Mouse (Mus musculus) intestine, embryonic 15.5 days (tissue): Measurements from ENCODE around the gene Asic5. TPM values are rescaled to one million over a fixed set of nuclear protein-coding genes. Genes with fewer than 3 reads are reported as not detected.
A peak's percentile ranks its signal among the peaks of the same experiment; 100 is the strongest.

Experiments
- ATAC-seq: fragments of 200-750 bp; cut with Nextera tagmentation; 2 replicates; pipeline ENCODE4 v1.8.0; 2017; ENCODE audit warnings: moderate TSS enrichment, moderate library complexity
- H3K27ac ChIP-seq: fragments of 300-500 bp; sonication (generic); 2 replicates; pipeline ENCODE4 v1.5.1; 2015; ENCODE audit warnings: mild to moderate bottlenecking, inconsistent platforms
- H3K27me3 ChIP-seq: fragments of 300-500 bp; sonication (generic); replicated peaks from 2 replicates; pipeline ENCODE4 v1.6.1; 2015; ENCODE audit warnings: inconsistent platforms
- H3K36me3 ChIP-seq: fragments of 300-500 bp; sonication (generic); 2 replicates; pipeline ENCODE4 v1.6.1; 2015; ENCODE audit warnings: inconsistent platforms
- H3K4me1 ChIP-seq: fragments of 300-500 bp; sonication (generic); replicated peaks from 2 replicates; pipeline ENCODE4 v1.6.1; 2015; ENCODE audit warnings: inconsistent platforms
- H3K4me2 ChIP-seq: fragments of 300-500 bp; sonication (generic); replicated peaks from 2 replicates; pipeline ENCODE4 v1.6.1; 2015; ENCODE audit warnings: mild to moderate bottlenecking, inconsistent platforms
- H3K4me3 ChIP-seq: fragments of 300-500 bp; sonication (generic); replicated peaks from 2 replicates; pipeline ENCODE4 v1.5.1; 2015; ENCODE audit warnings: inconsistent platforms
- H3K9ac ChIP-seq: fragments of 300-500 bp; sonication (generic); 2 replicates; pipeline ENCODE4 v1.6.1; 2015; ENCODE audit warnings: inconsistent platforms
- H3K9me3 ChIP-seq: fragments of 300-500 bp; sonication (generic); 2 replicates; pipeline ENCODE4 v1.6.1; 2016; ENCODE audit warnings: inconsistent platforms
- WGBS: fragments of 180-500 bp; shearing (Covaris S2); methylation state at CpG from one replicate; pipeline ENCODE4 v1.1.7; 2015; 5-methylcytosine and 5-hydroxymethylcytosine counted together
- polyA plus RNA-seq: library from polyadenylated mRNA; unstranded; fragments of >200 nt; fragmentation: Nextera tagmentation; extraction: Ambion mirVana; gene quantifications from 2 replicates; pipeline ENCODE4 v1.2.1, GENCODE M21; 2015

Gene Asic5
- polyA plus RNA-seq, 1 experiment from 2014 or later, result 0.25 TPM

DNA sequence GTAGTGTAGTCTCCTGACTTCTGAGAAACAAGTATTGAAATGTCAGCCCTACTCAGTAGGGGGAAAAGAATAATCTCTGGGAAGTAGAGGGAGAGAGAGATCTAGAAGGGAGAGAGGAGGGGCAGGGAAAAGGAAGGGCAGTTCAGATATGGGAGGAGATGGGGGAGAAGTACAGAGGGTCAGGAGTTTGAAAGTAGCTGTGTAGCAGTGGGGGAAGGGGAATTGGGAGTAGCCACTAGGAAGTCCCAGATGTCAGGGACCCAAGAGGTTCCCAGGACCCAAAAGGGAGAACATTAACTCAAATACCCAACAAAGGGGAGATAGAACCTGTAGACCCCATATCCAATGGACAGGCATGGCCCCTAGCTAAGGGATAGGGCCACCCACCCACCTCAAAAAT lies 6.0 kb upstream of the Asic5 start, which contains the start of gene Tdo2:
Tdo2 (minus strand) TSS at position 101 of the 400 bp plus-strand sequence.
- Histone ChIP-seq H3K27ac (no peak within 1 kb of the TSS), H3K9me3 (no peaks in the 10 kb centered on the region), H3K4me3 (no peak within 1 kb of the TSS), H3K4me1 (0 out of 2 replicates have a peak, but pooled peaks cover 2% of the 10 kb centered on the region), H3K27me3 (no peaks in the 10 kb centered on the region), H3K36me3 (no peaks in the 10 kb centered on the region), H3K4me2 (no peak within 1 kb of the TSS), H3K9ac (no peak within 1 kb of the TSS)
- no peak for ATAC-seq

DNA sequence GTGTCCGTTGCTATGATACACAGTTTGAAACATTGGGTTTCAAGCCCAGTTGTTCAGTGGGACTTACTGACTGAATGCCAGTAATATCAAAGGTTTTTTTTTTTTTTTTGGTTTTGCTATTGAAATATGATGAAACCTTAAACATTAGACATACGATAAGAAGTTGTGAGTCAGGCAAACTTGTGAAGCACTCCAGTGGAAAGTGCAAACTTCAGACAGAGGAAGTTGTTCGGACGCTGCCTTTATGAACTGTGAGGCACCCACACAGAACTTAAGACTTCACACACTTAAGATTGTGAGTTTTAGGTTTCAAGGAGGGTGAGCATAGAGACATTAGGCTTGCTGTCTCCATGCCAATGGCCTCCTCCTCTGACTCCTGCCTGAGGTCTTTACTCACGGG lies 514 bp upstream of the Asic5 start:
- Histone ChIP-seq H3K4me3 (no peak overlapping the region), H3K27me3 (no peaks in the 10 kb centered on the region), H3K9me3 (no peaks in the 10 kb centered on the region), H3K36me3 (no peaks in the 10 kb centered on the region), H3K27ac (no peak overlapping the region), H3K4me1 (no peaks in the 10 kb centered on the region), H3K9ac (no peak overlapping the region), H3K4me2 (no peak overlapping the region)
- WGBS, result 83% methylated on average over 5 of the region's 5 CpGs
- no peak for ATAC-seq

DNA sequence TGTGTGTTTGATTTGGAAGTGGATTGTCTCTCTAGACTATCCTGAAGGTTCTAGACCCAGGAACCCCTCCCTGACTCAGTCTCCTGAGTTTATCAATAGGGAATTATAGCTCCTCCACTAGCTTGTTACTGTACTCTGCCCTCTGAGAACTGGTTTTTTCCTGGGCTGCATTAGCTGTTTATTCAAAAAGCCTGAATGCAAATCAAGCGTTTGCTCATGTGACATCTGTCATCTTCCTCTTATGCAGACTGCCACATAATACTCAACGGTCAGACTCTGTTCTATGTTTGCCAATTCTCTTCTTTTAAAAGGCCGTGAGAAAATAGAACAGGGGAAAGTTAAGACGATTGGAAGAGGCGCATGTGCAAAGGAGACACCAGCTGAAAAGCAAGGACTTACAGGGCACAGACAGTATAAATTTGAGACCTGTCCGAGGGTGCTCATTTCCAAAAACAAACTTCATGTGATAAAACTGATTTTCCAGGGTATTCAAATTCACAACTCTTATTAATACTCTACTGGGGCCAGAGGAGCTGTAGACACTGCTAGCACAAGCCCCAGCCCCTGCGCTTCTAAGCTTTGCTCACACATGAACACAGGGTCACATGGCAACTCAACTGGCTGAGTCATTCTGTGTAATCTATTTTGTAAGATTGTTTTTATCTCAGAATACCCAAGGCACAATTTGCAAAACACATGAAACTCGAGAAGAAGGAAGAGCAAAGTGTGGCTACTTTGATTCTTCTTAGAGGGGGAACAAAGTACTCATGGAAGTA lies 1.2 kb downstream of the Asic5 start:
- Histone ChIP-seq H3K9ac (no peak overlapping the region), H3K9me3 (no peaks in the 10 kb centered on the region), H3K27ac (no peak overlapping the region), H3K27me3 (no peaks in the 10 kb centered on the region), H3K4me3 (no peak overlapping the region), H3K4me2 (no peak overlapping the region), H3K36me3 (no peaks in the 10 kb centered on the region), H3K4me1 (no peaks in the 10 kb centered on the region)
- ATAC-seq, result 0 out of 2 replicates have a peak, but pooled peaks have one; percentile 63
- 68% methylated on average over 8 of the region's 8 CpGs for WGBS

DNA sequence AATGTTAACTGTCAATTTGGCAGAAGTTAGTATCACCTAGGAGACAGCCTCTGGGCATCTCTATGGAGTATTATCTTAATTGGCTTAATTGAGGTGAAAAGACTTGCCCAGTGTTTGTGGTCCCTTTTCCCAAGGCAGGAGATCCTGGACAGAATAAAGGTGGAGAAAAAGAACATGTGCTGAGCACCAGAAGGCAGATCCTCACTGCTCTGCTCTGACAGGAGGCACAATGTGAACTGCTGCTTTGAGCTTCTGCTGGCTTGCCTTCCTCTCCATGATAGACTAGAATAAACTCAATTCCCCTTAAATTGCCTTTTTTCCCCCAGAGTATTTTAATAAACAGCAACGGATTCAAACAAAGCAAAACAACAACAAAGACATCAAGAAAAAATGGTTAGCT lies 3.0 kb downstream of the Asic5 start:
- no peaks in the 10 kb centered on the region for H3K36me3 ChIP-seq
- 64% methylated on average over 1 of the region's 1 CpGs for WGBS

DNA sequence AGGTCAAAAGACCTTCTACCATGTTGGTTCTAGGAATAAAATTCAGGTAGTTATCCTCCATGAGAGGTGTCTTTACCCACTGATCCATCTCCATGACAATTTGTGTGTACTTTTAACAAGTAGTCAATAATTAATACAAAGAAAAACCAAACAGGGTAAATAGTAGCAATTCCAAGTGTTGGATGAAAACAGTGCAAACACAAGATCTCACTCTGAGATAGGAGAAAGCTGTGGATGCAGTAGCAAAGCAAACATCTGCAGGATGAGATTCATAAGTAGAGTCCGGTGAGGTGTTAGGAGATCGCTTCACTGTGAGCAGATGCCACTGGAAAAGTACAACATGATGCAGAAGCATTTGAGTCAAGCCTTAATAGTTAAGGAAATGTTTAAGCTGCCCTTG lies 4.0 kb downstream of the Asic5 start:
- 72% methylated on average over 2 of the region's 2 CpGs for WGBS
- H3K4me1 ChIP-seq, result no peaks in the 10 kb centered on the region
- H3K27me3 ChIP-seq, result no peaks in the 10 kb centered on the region
- H3K9me3 ChIP-seq, result no peaks in the 10 kb centered on the region
- no peak overlapping the region for H3K9ac ChIP-seq
- H3K27ac ChIP-seq, result no peak overlapping the region
- no peaks in the 10 kb centered on the region for H3K36me3 ChIP-seq
- no peak overlapping the region for H3K4me2 ChIP-seq
- no peak overlapping the region for H3K4me3 ChIP-seq
- ATAC-seq, result no peak

More for the DNA sequence above, 3.0 kb downstream of the Asic5 start:
- Histone ChIP-seq H3K4me2 (no peak overlapping the region), H3K27me3 (no peaks in the 10 kb centered on the region), H3K4me1 (no peaks in the 10 kb centered on the region), H3K4me3 (no peak overlapping the region), H3K9ac (no peak overlapping the region), H3K27ac (no peak overlapping the region), H3K9me3 (no peaks in the 10 kb centered on the region)
- no peak for ATAC-seq

DNA sequence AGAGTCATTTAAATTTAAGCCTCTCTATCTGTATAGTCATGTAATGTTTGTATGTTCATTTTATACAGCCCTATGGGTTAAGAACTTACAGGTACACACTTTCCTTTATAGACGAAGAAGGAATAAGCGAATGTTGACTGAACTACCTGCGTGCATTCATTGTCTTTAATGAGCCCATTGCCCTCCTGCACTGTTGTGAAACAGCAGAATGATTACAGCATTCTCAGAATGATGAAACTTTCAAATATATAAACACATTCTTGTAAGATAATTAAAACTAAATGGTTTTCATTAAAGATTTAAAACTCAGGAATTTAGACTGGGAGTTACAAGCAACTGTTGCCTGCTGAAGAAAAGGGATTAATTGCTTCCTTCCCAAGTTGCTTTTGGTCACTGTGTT lies 5.5 kb downstream of the Asic5 start:
- Histone ChIP-seq H3K4me2 (no peak overlapping the region), H3K9me3 (no peaks in the 10 kb centered on the region), H3K4me1 (no peaks in the 10 kb centered on the region), H3K36me3 (no peaks in the 10 kb centered on the region), H3K9ac (no peak overlapping the region), H3K27me3 (no peaks in the 10 kb centered on the region), H3K27ac (no peak overlapping the region), H3K4me3 (no peak overlapping the region)
- 87% methylated on average over 3 of the region's 3 CpGs for WGBS
- no peak for ATAC-seq

DNA sequence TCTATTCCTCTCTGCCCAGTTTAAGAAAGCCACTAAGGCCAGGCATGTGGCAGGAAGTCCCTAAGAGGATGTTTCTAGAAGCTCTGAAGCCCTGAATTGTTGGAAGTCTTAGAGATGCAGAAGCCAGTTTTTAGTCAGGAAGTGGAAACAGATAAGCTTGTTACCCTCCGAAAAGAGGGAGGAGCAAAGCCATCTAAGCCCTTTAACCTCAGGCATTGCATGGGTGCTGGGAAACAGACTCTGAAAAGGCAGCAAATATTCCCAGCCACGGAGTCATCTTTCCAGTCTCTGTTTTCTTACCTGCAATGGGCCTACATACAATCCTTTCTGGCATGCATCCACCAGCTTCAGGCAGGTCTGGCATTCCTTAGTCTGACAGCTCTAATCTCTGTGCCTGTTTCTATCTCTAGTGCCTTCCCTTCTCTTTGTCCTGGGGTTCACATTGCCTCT lies 7.6 kb downstream of the Asic5 start:
- 19% methylated on average over 2 of the region's 2 CpGs for WGBS
- H3K9ac ChIP-seq, result no peak overlapping the region
- H3K4me3 ChIP-seq, result no peak overlapping the region
- no peaks in the 10 kb centered on the region for H3K36me3 ChIP-seq
- ATAC-seq, result no peak
- H3K4me1 ChIP-seq, result no peaks in the 10 kb centered on the region
- H3K27me3 ChIP-seq, result no peaks in the 10 kb centered on the region
- no peak overlapping the region for H3K4me2 ChIP-seq
- H3K27ac ChIP-seq, result no peak overlapping the region
- H3K9me3 ChIP-seq, result no peaks in the 10 kb centered on the region

DNA sequence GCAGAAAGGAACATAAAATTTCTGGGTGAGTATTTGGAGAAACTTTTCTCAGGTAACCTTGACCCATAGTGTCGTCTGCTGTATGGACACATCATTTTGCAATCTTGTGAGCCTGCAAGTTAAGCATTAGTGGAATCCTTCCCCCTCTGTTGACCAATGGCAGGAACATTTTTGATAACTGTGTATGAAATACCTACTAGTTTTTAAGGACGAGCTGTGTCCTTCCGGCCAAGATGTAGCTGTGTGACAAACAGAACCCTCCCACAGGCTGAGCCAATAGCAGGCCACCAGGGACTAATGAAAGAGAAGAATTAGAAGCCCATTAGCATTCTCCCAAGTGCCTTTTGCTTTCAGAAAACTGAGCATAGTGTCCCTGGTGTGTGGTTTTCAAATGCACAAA lies 8.4 kb downstream of the Asic5 start:
- H3K9ac ChIP-seq, result no peak overlapping the region
- H3K27me3 ChIP-seq, result no peaks in the 10 kb centered on the region
- H3K4me3 ChIP-seq, result no peak overlapping the region
- H3K4me2 ChIP-seq, result no peak overlapping the region
- no peaks in the 10 kb centered on the region for H3K36me3 ChIP-seq
- no peaks in the 10 kb centered on the region for H3K4me1 ChIP-seq
- WGBS, result 71% methylated on average over 3 of the region's 3 CpGs
- no peaks in the 10 kb centered on the region for H3K9me3 ChIP-seq
- ATAC-seq, result no peak
- no peak overlapping the region for H3K27ac ChIP-seq

DNA sequence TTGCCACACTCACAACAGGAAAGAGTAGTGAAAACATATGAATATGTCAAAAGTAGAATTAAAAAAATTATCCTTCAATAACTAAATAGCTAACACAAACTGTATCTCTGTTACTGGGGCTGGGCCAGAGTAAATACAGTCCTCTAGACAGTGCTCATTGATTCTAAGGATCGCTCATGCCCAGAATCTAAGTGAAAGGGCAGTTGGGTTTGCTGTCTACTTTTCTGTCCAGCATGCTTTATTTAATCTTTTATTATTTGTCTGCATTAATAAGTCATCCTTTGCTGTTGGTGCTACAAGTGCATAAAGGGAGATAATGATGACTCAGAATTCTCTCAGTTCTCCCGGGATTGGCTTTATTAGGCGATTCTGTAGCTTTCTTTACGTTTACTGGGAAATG lies 13.3 kb downstream of the Asic5 start:
- ATAC-seq, result no peak
- no peaks in the 10 kb centered on the region for H3K36me3 ChIP-seq
- WGBS, result 43% methylated on average over 4 of the region's 4 CpGs
- no peak overlapping the region for H3K4me2 ChIP-seq
- H3K9me3 ChIP-seq, result no peaks in the 10 kb centered on the region
- H3K9ac ChIP-seq, result no peak overlapping the region
- no peaks in the 10 kb centered on the region for H3K4me1 ChIP-seq
- H3K27me3 ChIP-seq, result no peaks in the 10 kb centered on the region
- no peak overlapping the region for H3K27ac ChIP-seq
- H3K4me3 ChIP-seq, result no peak overlapping the region

DNA sequence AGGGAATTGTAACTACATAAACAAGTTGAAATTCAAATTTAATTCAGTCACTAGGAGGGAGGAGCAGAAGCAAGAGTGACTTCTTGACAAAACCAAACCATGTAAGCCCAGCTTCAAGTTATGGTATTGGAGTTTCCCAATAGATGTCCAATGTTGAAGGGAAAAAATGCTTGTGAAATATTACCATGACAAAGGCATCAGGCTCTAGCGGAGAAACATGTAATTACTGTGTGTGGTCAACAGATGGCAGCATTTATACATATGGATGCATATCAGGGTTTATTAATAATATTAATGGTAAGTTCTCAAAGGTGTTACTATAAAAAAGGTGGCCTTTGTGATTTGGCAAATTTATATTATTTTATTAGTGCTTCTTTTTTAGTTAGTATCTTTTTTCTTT lies 13.9 kb downstream of the Asic5 start:
- no peaks in the 10 kb centered on the region for H3K36me3 ChIP-seq
- no peak for ATAC-seq
- 0% methylated on average over 1 of the region's 1 CpGs for WGBS
- H3K9ac ChIP-seq, result no peak overlapping the region
- no peak overlapping the region for H3K4me3 ChIP-seq
- H3K4me2 ChIP-seq, result no peak overlapping the region
- no peaks in the 10 kb centered on the region for H3K27me3 ChIP-seq
- no peaks in the 10 kb centered on the region for H3K9me3 ChIP-seq
- no peak overlapping the region for H3K27ac ChIP-seq
- no peaks in the 10 kb centered on the region for H3K4me1 ChIP-seq

DNA sequence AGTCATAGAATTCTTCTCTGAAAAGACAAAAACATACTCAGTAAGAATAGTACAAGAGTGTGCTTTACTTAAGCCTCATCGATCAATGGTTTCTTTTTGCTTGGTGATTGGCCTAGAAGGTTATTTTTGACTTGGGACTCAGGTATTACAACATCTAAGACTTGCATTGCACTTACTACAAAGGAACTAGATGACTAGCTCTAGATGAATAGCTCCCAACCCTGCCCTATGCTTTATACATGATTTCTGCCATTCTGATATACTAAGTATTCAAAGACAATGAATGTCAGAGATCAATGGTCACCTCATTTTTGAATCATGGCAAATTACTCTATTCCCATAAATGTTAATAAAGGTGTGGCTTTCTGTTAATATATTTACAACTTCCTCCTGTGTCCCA lies 24.9 kb downstream of the Asic5 start:
- 93% methylated on average over 1 of the region's 1 CpGs for WGBS
- H3K27ac ChIP-seq, result no peak overlapping the region
- no peak for ATAC-seq
- H3K4me2 ChIP-seq, result no peak overlapping the region
- no peaks in the 10 kb centered on the region for H3K4me1 ChIP-seq
- H3K36me3 ChIP-seq, result no peaks in the 10 kb centered on the region
- no peak overlapping the region for H3K9ac ChIP-seq
- no peaks in the 10 kb centered on the region for H3K27me3 ChIP-seq
- H3K9me3 ChIP-seq, result no peaks in the 10 kb centered on the region
- H3K4me3 ChIP-seq, result no peak overlapping the region

DNA sequence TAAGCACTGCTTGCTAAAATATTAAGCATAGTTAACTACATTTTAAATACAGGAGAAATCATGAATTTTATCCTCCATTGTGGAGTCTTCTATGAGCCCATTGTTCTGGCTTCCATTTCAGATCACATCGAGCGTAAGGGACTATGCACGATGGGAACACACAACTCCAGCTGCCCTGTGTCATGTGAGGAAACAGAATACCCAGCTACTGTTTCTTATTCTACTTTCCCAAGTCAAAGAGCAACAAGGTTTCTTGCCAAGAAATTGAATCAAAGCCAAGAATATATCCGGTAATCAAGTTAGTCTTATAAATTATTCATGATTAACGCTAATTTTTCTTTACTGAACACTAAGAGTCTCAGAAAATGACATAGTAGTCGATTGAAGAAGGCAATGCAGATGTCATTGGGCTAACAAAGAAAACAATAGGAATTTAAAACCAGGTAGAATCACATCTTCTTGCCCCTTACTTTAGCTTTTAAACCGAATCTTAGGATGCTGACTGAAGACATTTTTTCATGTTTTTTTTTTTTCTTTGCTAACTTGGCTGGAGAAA lies 32.1 kb downstream of the Asic5 start:
- Histone ChIP-seq H3K9ac (no peak overlapping the region), H3K4me1 (no peaks in the 10 kb centered on the region), H3K27ac (no peak overlapping the region), H3K4me2 (no peak overlapping the region), H3K4me3 (no peak overlapping the region), H3K36me3 (no peaks in the 10 kb centered on the region), H3K9me3 (no peaks in the 10 kb centered on the region), H3K27me3 (no peaks in the 10 kb centered on the region)
- 70% methylated on average over 7 of the region's 7 CpGs for WGBS
- ATAC-seq, result no peak

DNA sequence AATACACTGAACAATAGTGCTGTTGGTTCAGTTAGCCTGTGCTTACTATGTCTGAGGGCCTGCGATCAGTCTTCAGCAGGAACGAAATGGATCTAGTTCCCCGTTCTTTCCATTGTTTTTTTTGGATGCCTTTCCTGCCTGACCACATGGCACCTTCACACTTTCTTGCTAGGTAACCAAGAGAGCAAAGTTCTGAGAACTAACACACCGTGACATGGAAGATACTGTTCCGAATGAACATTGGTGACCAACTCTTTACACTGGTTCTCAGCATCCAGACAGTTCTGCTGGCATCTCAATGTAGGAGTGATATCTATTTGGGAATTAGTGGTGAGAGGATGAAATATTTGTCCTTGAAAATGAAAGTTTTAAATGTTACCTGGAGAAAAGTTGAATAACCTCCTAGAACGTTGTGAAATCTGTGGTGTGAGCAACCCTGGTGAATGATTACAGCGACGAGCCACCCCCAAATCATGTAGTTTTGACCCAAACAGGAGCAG lies 40.4 kb downstream of the Asic5 start:
- H3K4me3 ChIP-seq, result no peak overlapping the region
- no peaks in the 10 kb centered on the region for H3K27me3 ChIP-seq
- H3K36me3 ChIP-seq, result no peaks in the 10 kb centered on the region
- ATAC-seq, result no peak
- H3K4me1 ChIP-seq, result no peaks in the 10 kb centered on the region
- H3K4me2 ChIP-seq, result no peak overlapping the region
- no peak overlapping the region for H3K9ac ChIP-seq
- H3K9me3 ChIP-seq, result no peaks in the 10 kb centered on the region
- 88% methylated on average over 8 of the region's 8 CpGs for WGBS
- H3K27ac ChIP-seq, result no peak overlapping the region
